Mouse (Mus musculus) heart, adult 2 months (tissue): ENCODE measurements around the gene Cldn4.

Experiments
- CTCF ChIP-seq: fragments of 200-600 bp; IDR thresholded peaks from 2 replicates; pipeline ENCODE4 v1.8.1; 2022; ENCODE audit warnings: antibody characterized with exemption, mild to moderate bottlenecking, moderate library complexity
- POLR2A ChIP-seq: fragments of 200-500 bp; IDR thresholded peaks from 2 replicates; pipeline ENCODE4 v1.6.1; 2011; ENCODE audit warnings: mild to moderate bottlenecking, low read depth, low read length, control low read depth; ENCODE audit not compliant: insufficient read depth

GRCm38 (mm10) chr5:134920106-134920687, 26.5 kb downstream of the Cldn4 start:
- TF ChIP-seq POLR2A (no peak), CTCF (no peak)
